Mouse (Mus musculus): ENCODE data around the gene Cfap157. TPM values are rescaled to one million over a fixed set of nuclear protein-coding genes. Genes with fewer than 3 reads are reported as not detected.

The Cfap157 gene
- polyA plus RNA-seq, 2 experiments = 0.04 to 0.11 TPM

DNA sequence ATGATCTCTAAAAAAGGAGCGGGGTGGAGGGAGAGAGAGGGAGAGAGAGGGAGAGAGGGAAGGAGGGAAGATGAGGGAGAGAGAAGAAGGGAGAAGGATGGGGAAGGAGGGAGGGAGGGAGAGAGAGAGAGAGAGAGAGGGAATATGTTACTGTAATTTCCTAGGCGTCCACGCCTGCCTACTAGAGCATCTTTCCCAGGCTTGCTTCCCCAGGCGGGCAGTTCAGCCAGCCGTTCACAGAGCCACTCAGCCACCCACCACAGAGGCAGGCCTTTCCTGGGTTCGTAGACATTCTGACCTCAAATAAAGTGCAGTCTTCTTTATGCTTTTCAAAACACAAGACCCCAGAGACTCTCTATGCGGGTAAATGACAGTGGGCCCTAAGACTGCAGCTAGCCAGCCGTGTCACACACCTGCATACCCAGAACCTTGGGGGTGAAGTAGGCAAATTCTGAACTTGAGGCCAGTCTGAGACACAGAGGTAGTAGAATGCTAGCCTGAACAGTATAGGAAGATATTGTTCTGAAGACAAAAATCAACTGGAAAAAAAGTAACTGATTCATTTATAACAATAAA lies 39.4 kb upstream of the Cfap157 start:
- TF ChIP-seq POLR2A (IDR thresholded peaks at IDR 0.05; ENCODE audit: borderline replicate concordance, extremely low read depth, insufficient read depth, insufficient read length) = no peak
- H3K27ac ChIP-seq (replicated peaks; ENCODE audit: low read depth, low read length) = no peak overlapping the region
- no peak for DNase-seq (ENCODE audit: low spot score)
- no peaks in the 10 kb centered on the region for H3K9me3 ChIP-seq (ENCODE audit: control insufficient read depth, low read length)
- H3K27me3 ChIP-seq (ENCODE audit: control insufficient read depth, insufficient read depth, low read length) = no peaks in the 10 kb centered on the region
- no peak for ATAC-seq (ENCODE audit: low FRiP score, low read depth)
- no peak overlapping the region for H3K4me2 ChIP-seq (replicated peaks; ENCODE audit: low read depth, low read length, severe bottlenecking)
- peaks cover 3% of the 10 kb centered on the region; the same call in 1 of the 2 replicates for H3K4me1 ChIP-seq (ENCODE audit: control insufficient read depth, insufficient read depth, low read length)
- WGBS = 63% methylated on average over 8 of the region's 8 CpGs
- no peak overlapping the region for H3K4me3 ChIP-seq (replicated peaks; ENCODE audit: low read length)
- peaks cover 8% of the 10 kb centered on the region; the same call in 1 of the 2 replicates for H3K36me3 ChIP-seq (ENCODE audit: control insufficient read depth, insufficient read depth, low read length)
- H3K9ac ChIP-seq (ENCODE audit: low read depth, low read length, severe bottlenecking) = 0 out of 2 replicates have a peak overlapping the region, but pooled peaks have one; percentile 12

DNA sequence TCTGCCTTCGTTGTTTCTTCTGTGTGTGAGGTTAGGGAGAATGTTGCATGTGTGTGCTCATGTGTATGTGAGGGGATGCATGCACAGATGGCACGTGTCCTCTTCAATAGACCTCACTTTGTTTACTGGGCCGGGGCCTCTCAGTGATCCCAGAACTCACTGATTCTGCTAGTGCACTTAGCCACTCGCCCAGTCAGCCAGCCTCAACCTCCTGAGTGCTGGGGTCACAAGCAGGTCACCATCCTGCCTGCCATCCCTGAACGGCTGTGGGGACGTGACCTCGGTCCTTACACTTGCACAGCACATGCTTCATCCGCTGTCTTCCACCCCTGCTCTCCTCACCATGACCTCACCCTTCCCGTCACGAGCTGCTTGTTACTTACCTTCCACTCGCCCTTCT lies 38.9 kb upstream of the Cfap157 start:
- Histone ChIP-seq H3K4me1 (ENCODE audit: control insufficient read depth, insufficient read depth, low read length) (peaks cover 3% of the 10 kb centered on the region; the same call in 1 of the 2 replicates), H3K36me3 (ENCODE audit: control insufficient read depth, insufficient read depth, low read length) (peaks cover 11% of the 10 kb centered on the region; the same call in 1 of the 2 replicates), H3K4me2 (replicated peaks; ENCODE audit: low read depth, low read length, severe bottlenecking) (no peak overlapping the region), H3K9me3 (ENCODE audit: control insufficient read depth, low read length) (no peaks in the 10 kb centered on the region), H3K27me3 (ENCODE audit: control insufficient read depth, insufficient read depth, low read length) (no peaks in the 10 kb centered on the region), H3K27ac (replicated peaks; ENCODE audit: low read depth, low read length) (no peak overlapping the region), H3K4me3 (replicated peaks; ENCODE audit: low read length) (no peak overlapping the region), H3K9ac (ENCODE audit: low read depth, low read length, severe bottlenecking) (no peak overlapping the region)
- TF ChIP-seq POLR2A (IDR thresholded peaks at IDR 0.05; ENCODE audit: borderline replicate concordance, extremely low read depth, insufficient read depth, insufficient read length) = no peak
- ATAC-seq (ENCODE audit: low FRiP score, low read depth) = no peak
- DNase-seq (ENCODE audit: low spot score) = no peak
- 52% methylated on average over 11 of the region's 11 CpGs for WGBS

DNA sequence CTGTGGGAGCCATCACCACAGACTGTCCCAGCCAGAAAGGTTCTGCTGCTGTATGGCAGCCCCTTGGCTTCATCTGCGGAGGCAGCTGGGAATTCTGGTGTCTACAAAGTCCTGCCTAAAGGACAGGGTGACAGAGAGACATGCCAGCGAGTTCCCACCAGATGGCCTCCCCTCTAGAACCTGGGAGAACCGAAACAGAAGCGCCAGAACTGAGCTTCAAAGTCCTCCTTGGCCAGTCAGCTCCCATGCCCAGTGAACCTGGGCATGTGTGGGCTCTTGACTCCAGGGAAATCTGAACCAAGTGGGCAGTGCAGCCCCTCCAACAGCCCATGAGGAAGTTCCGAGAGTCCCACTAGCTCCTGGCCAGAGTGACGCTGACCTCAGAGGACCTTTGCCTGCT lies 38.4 kb upstream of the Cfap157 start:
- Histone ChIP-seq H3K36me3 (ENCODE audit: control insufficient read depth, insufficient read depth, low read length) (peaks cover 11% of the 10 kb centered on the region; the same call in 1 of the 2 replicates), H3K4me2 (replicated peaks; ENCODE audit: low read depth, low read length, severe bottlenecking) (no peak overlapping the region), H3K9ac (ENCODE audit: low read depth, low read length, severe bottlenecking) (no peak overlapping the region), H3K27me3 (ENCODE audit: control insufficient read depth, insufficient read depth, low read length) (no peaks in the 10 kb centered on the region), H3K4me3 (replicated peaks; ENCODE audit: low read length) (no peak overlapping the region), H3K4me1 (ENCODE audit: control insufficient read depth, insufficient read depth, low read length) (peaks cover 7% of the 10 kb centered on the region; the same call in 1 of the 2 replicates), H3K27ac (replicated peaks; ENCODE audit: low read depth, low read length) (no peak overlapping the region), H3K9me3 (ENCODE audit: control insufficient read depth, low read length) (no peaks in the 10 kb centered on the region)
- no peak for TF ChIP-seq POLR2A (IDR thresholded peaks at IDR 0.05; ENCODE audit: borderline replicate concordance, extremely low read depth, insufficient read depth, insufficient read length)
- ATAC-seq (ENCODE audit: low FRiP score, low read depth) = no peak
- no peak for DNase-seq (ENCODE audit: low spot score)
- WGBS = 78% methylated on average over 6 of the region's 6 CpGs

DNA sequence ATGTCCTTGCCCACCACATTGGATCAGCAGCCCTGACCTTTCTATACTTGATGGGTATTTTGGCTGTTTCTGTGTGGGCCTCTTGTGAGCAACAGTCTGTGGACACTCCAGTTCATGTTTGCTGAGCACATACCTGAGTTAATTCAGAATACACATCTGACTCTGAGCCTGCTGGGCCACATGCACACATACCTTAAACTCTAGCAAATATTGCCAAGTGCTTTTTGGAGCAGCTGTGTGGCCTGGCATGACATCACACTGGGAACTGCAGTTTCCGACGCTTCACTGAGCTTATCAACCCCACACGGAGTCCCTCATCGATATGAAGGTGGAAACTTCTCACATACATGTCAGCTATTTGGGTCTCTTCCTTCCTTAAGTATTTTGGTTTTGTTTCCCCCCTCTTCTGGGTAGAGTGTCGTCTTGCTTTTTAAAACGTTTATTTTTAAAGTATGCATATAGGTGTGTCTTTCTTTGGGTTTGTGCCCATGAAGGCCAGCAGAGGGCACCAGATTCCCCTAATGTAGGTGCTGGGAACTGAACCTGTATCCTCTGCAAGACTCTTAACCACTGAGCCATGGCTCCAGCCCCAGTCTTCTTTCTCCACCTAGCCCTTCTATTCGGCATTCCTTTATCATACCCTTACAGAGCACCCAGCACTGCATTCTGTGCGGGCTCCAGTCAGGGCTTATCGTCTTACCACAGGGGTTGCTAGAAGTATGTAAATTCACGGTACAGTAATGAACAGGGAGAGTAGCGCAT lies 37.0 kb upstream of the Cfap157 start:
- ATAC-seq (ENCODE audit: low FRiP score, low read depth) = no peak
- DNase-seq (ENCODE audit: low spot score) = no peak

DNA sequence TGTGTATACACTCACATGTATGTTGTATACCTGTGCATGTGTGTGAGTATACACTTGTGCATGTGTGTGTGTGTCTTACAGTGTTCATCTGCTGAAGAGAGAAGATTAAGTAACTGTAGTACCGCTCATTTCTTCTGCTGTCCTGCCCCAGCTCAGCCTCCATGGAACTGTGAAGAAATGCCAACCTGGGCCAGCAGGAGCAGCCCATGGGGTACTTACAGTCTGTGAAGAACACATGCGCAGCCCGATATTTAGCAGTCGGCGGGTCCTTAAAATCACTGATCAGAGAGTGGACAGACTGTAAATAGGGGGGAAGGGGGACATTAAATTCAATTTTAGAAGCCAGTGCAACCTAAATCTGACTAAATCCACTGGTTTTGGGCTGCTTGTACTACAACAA lies 34.0 kb upstream of the Cfap157 start:
- 90% methylated on average over 5 of the region's 5 CpGs for WGBS
- DNase-seq (ENCODE audit: low spot score) = no peak
- Histone ChIP-seq H3K9me3 (ENCODE audit: control insufficient read depth, low read length) (no peaks in the 10 kb centered on the region), H3K9ac (ENCODE audit: low read depth, low read length, severe bottlenecking) (no peak overlapping the region), H3K4me2 (replicated peaks; ENCODE audit: low read depth, low read length, severe bottlenecking) (no peak overlapping the region), H3K36me3 (ENCODE audit: control insufficient read depth, insufficient read depth, low read length) (peaks cover 16% of the 10 kb centered on the region), H3K27me3 (ENCODE audit: control insufficient read depth, insufficient read depth, low read length) (no peaks in the 10 kb centered on the region), H3K4me3 (replicated peaks; ENCODE audit: low read length) (no peak overlapping the region), H3K4me1 (ENCODE audit: control insufficient read depth, insufficient read depth, low read length) (peaks cover 14% of the 10 kb centered on the region), H3K27ac (replicated peaks; ENCODE audit: low read depth, low read length) (no peak overlapping the region)
- TF ChIP-seq POLR2A (IDR thresholded peaks at IDR 0.05; ENCODE audit: borderline replicate concordance, extremely low read depth, insufficient read depth, insufficient read length) = no peak
- ATAC-seq (ENCODE audit: low FRiP score, low read depth) = no peak

More for the DNA sequence above, 37.0 kb upstream of the Cfap157 start:
- H3K9ac ChIP-seq (ENCODE audit: low read depth, low read length, severe bottlenecking) = no peak overlapping the region
- H3K4me1 ChIP-seq (ENCODE audit: control insufficient read depth, insufficient read depth, low read length) = peaks cover 18% of the 10 kb centered on the region
- no peak overlapping the region for H3K4me2 ChIP-seq (replicated peaks; ENCODE audit: low read depth, low read length, severe bottlenecking)
- no peak overlapping the region for H3K27ac ChIP-seq (replicated peaks; ENCODE audit: low read depth, low read length)
- H3K9me3 ChIP-seq (ENCODE audit: control insufficient read depth, low read length) = no peaks in the 10 kb centered on the region
- no peak for TF ChIP-seq POLR2A (IDR thresholded peaks at IDR 0.05; ENCODE audit: borderline replicate concordance, extremely low read depth, insufficient read depth, insufficient read length)
- WGBS = 68% methylated on average over 11 of the region's 11 CpGs
- no peak overlapping the region for H3K4me3 ChIP-seq (replicated peaks; ENCODE audit: low read length)
- H3K36me3 ChIP-seq (ENCODE audit: control insufficient read depth, insufficient read depth, low read length) = peaks cover 11% of the 10 kb centered on the region; the same call in 1 of the 2 replicates
- H3K27me3 ChIP-seq (ENCODE audit: control insufficient read depth, insufficient read depth, low read length) = no peaks in the 10 kb centered on the region

All from limb, embryonic 14.5 days (tissue).